Mouse (Mus musculus) liver, embryonic 13.5 days (tissue): ENCODE measurements at regions not wholly inside any gene's neighbourhood (a gene's known extent, or its start where the extent isn't known, plus 50 kb on each side); places are given as distances from the start of the nearest gene placed in this dataset.

ENCODE experiments used
- ATAC-seq: fragments of 200-750 bp; cut with Nextera tagmentation; 2 replicates; pipeline ENCODE4 v1.8.0; 2017; ENCODE audit warnings: low read depth, mild to moderate bottlenecking, moderate number of reproducible peaks, moderate library complexity
- DNase-seq: peaks from one replicate; pipeline ENCODE4 v3.0.0; 2022
- H3K27ac ChIP-seq: fragments of 300-500 bp; sonication (generic); 2 replicates; pipeline ENCODE4 v1.5.1; 2015; ENCODE audit warnings: moderate library complexity, mild to moderate bottlenecking, inconsistent platforms
- H3K27me3 ChIP-seq: fragments of 300-500 bp; sonication (generic); 2 replicates; pipeline ENCODE4 v1.6.1; 2015; ENCODE audit warnings: mild to moderate bottlenecking, inconsistent platforms
- H3K36me3 ChIP-seq: fragments of 300-500 bp; sonication (generic); 2 replicates; pipeline ENCODE4 v1.6.1; 2015; ENCODE audit warnings: mild to moderate bottlenecking, inconsistent platforms
- H3K4me1 ChIP-seq: fragments of 300-500 bp; sonication (generic); replicated peaks from 2 replicates; pipeline ENCODE4 v1.6.1; 2015; ENCODE audit warnings: inconsistent platforms
- H3K4me2 ChIP-seq: fragments of 300-500 bp; sonication (generic); 2 replicates; pipeline ENCODE4 v1.6.1; 2015; ENCODE audit warnings: inconsistent platforms, mild to moderate bottlenecking, moderate library complexity
- H3K4me3 ChIP-seq: fragments of 300-500 bp; sonication (generic); replicated peaks from 2 replicates; pipeline ENCODE4 v1.5.1; 2015; ENCODE audit warnings: mild to moderate bottlenecking, inconsistent platforms
- H3K9ac ChIP-seq: fragments of 300-500 bp; sonication (generic); 2 replicates; pipeline ENCODE4 v1.6.1; 2015; ENCODE audit warnings: mild to moderate bottlenecking, inconsistent platforms
- H3K9me3 ChIP-seq: fragments of 300-500 bp; sonication (generic); replicated peaks from 2 replicates; pipeline ENCODE4 v1.6.1; 2016; ENCODE audit warnings: inconsistent platforms
- WGBS: fragments of 180-500 bp; shearing (Covaris S2); methylation state at CpG from one replicate; pipeline ENCODE4 v1.1.7; 2015; ENCODE audit not compliant: insufficient replicate concordance; 5-methylcytosine and 5-hydroxymethylcytosine counted together

- no peaks in the 10 kb centered on the region for H3K9me3 ChIP-seq
- no peaks in the 10 kb centered on the region for H3K4me1 ChIP-seq
- no peak overlapping the region for H3K4me3 ChIP-seq
- no peaks in the 10 kb centered on the region for H3K27me3 ChIP-seq
- H3K4me2 ChIP-seq: no peak overlapping the region
- no peaks in the 10 kb centered on the region for H3K36me3 ChIP-seq
- ATAC-seq (no peak), DNase-seq (no peak)
- WGBS: 55% methylated on average over 8 of the region's 8 CpGs
- H3K27ac ChIP-seq: no peak overlapping the region
- H3K9ac ChIP-seq: no peak overlapping the region
Observed at GRCm38 (mm10) chr9:30234501-30235163, 192.3 kb upstream of the Snx19 start.

- 65% methylated on average over 3 of the region's 3 CpGs for WGBS
- ATAC-seq: no peak
- Histone ChIP-seq H3K27me3 (no peaks in the 10 kb centered on the region), H3K4me2 (no peak overlapping the region), H3K9me3 (no peaks in the 10 kb centered on the region), H3K4me1 (no peaks in the 10 kb centered on the region), H3K36me3 (no peaks in the 10 kb centered on the region), H3K27ac (no peak overlapping the region), H3K9ac (no peak overlapping the region), H3K4me3 (no peak overlapping the region)
- no peak for DNase-seq
Observed at GRCm38 (mm10) chr9:30235791-30236190, 191.1 kb upstream of the Snx19 start.

GRCm38 (mm10) chr9:30242107-30242506 is 184.8 kb upstream of the Snx19 start:
- WGBS: 53% methylated on average over 5 of the region's 5 CpGs
- ATAC-seq: no peak
- H3K9ac ChIP-seq: no peak overlapping the region
- no peaks in the 10 kb centered on the region for H3K36me3 ChIP-seq
- no peak overlapping the region for H3K4me2 ChIP-seq
- no peak overlapping the region for H3K4me3 ChIP-seq
- H3K27me3 ChIP-seq: no peaks in the 10 kb centered on the region
- H3K4me1 ChIP-seq: no peaks in the 10 kb centered on the region
- no peak for DNase-seq
- no peak overlapping the region for H3K27ac ChIP-seq
- no peaks in the 10 kb centered on the region for H3K9me3 ChIP-seq

GRCm38 (mm10) chr9:30264533-30265168 is 162.3 kb upstream of the Snx19 start:
- WGBS: 43% methylated on average over 11 of the region's 11 CpGs
- Histone ChIP-seq H3K36me3 (no peaks in the 10 kb centered on the region), H3K4me1 (no peaks in the 10 kb centered on the region), H3K27me3 (no peaks in the 10 kb centered on the region), H3K9ac (no peak overlapping the region), H3K4me3 (no peak overlapping the region), H3K9me3 (no peaks in the 10 kb centered on the region), H3K27ac (no peak overlapping the region), H3K4me2 (no peak overlapping the region)
- ATAC-seq (no peak), DNase-seq (peak; percentile 1)

DNA sequence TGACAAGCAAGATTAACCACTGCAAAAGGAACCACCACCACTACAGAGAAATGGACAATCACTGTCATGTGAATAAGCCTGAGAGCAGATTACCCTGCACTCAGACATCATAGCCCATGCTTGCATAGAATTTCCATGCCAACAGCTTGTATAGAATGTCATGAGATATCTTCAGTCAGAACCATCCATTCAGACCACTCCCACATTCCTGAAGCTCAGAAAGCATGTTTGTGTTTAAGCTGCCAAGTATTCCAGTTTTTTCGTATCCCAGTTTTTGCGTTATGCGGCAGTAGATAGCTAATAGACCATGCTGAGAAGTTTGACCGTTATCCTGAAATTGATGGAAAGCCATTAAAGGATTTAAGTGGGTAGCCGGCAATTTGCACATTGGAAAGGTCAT is 155.8 kb upstream of the Snx19 start:
- no peaks in the 10 kb centered on the region for H3K36me3 ChIP-seq
- no peak overlapping the region for H3K27ac ChIP-seq
- 77% methylated on average over 5 of the region's 5 CpGs for WGBS
- H3K4me1 ChIP-seq: no peaks in the 10 kb centered on the region
- H3K4me3 ChIP-seq: no peak overlapping the region
- ATAC-seq: no peak
- no peaks in the 10 kb centered on the region for H3K27me3 ChIP-seq
- H3K9ac ChIP-seq: no peak overlapping the region
- no peak for DNase-seq
- no peaks in the 10 kb centered on the region for H3K9me3 ChIP-seq
- no peak overlapping the region for H3K4me2 ChIP-seq

GRCm38 (mm10) chr9:30273836-30274235 is 153.1 kb upstream of the Snx19 start:
- Histone ChIP-seq H3K27ac (no peak overlapping the region), H3K4me1 (no peaks in the 10 kb centered on the region), H3K4me2 (no peak overlapping the region), H3K9ac (no peak overlapping the region), H3K36me3 (no peaks in the 10 kb centered on the region), H3K4me3 (no peak overlapping the region), H3K9me3 (no peaks in the 10 kb centered on the region), H3K27me3 (no peaks in the 10 kb centered on the region)
- WGBS: 53% methylated on average over 4 of the region's 4 CpGs
- DNase-seq: no peak
- no peak for ATAC-seq

GRCm38 (mm10) chr9:30278231-30278630 is 148.7 kb upstream of the Snx19 start:
- ATAC-seq (no peak), DNase-seq (no peak)
- H3K27ac ChIP-seq: no peak overlapping the region
- H3K9ac ChIP-seq: no peak overlapping the region
- no peaks in the 10 kb centered on the region for H3K36me3 ChIP-seq
- H3K27me3 ChIP-seq: no peaks in the 10 kb centered on the region
- H3K4me2 ChIP-seq: no peak overlapping the region
- WGBS: 37% methylated on average over 1 of the region's 1 CpGs
- no peaks in the 10 kb centered on the region for H3K9me3 ChIP-seq
- no peak overlapping the region for H3K4me3 ChIP-seq
- no peaks in the 10 kb centered on the region for H3K4me1 ChIP-seq

- Histone ChIP-seq H3K9me3 (no peaks in the 10 kb centered on the region), H3K27me3 (no peaks in the 10 kb centered on the region), H3K27ac (no peak overlapping the region), H3K4me2 (no peak overlapping the region), H3K36me3 (no peaks in the 10 kb centered on the region), H3K4me1 (no peaks in the 10 kb centered on the region), H3K9ac (no peak overlapping the region), H3K4me3 (no peak overlapping the region)
- WGBS: 80% methylated on average over 12 of the region's 12 CpGs
- no peak for ATAC-seq
- no peak for DNase-seq
Observed at GRCm38 (mm10) chr9:30283080-30283770, 143.7 kb upstream of the Snx19 start.

- no peak overlapping the region for H3K27ac ChIP-seq
- no peaks in the 10 kb centered on the region for H3K27me3 ChIP-seq
- no peaks in the 10 kb centered on the region for H3K4me1 ChIP-seq
- ATAC-seq (no peak), DNase-seq (no peak)
- no peak overlapping the region for H3K4me2 ChIP-seq
- no peak overlapping the region for H3K9ac ChIP-seq
- H3K9me3 ChIP-seq: no peaks in the 10 kb centered on the region
- no peaks in the 10 kb centered on the region for H3K36me3 ChIP-seq
- no peak overlapping the region for H3K4me3 ChIP-seq
- 62% methylated on average over 4 of the region's 4 CpGs for WGBS
Observed at GRCm38 (mm10) chr9:30283771-30284148, 143.1 kb upstream of the Snx19 start.

DNA sequence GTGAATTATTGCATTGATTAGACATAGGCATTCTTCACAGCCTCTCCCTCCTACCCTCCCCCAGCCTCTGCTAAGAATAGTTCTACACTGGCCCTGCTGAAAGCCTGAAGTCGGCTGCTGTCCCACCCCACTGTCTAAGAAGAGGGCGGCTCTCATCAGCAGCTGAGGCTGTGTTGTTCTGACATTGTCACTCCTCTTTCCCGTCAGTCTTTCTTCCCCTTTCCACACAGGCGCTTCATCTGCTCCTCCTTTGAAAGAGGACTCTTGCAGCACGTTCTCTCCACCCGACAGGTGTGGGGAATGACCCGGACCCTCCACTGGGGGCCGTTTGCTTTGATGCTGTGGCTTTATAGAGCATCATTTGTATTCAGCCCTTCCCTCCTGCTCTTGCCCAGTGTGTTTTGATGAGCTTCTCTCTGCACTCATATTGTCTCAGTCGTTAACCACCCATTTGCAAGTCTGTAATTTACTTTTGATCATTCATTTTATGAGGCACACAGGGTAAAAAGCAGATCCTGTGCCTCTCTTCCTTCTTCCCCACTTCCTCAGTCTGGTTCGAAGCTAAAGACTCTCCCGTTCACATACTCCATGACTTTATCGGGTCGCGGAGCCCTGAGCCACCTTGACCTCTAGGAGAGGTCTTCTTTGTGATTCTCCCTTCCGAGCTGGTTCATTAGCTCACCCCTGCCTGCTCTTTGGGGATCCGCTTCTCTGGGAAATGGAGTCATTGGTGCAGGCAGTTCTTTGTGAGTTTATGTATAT is 142.2 kb upstream of the Snx19 start:
- H3K4me1 ChIP-seq: no peaks in the 10 kb centered on the region
- H3K9ac ChIP-seq: no peak overlapping the region
- H3K36me3 ChIP-seq: no peaks in the 10 kb centered on the region
- WGBS: 34% methylated on average over 16 of the region's 16 CpGs
- no peaks in the 10 kb centered on the region for H3K27me3 ChIP-seq
- DNase-seq (no peak), ATAC-seq (no peak)
- no peaks in the 10 kb centered on the region for H3K9me3 ChIP-seq
- no peak overlapping the region for H3K4me3 ChIP-seq
- no peak overlapping the region for H3K27ac ChIP-seq
- no peak overlapping the region for H3K4me2 ChIP-seq

DNA sequence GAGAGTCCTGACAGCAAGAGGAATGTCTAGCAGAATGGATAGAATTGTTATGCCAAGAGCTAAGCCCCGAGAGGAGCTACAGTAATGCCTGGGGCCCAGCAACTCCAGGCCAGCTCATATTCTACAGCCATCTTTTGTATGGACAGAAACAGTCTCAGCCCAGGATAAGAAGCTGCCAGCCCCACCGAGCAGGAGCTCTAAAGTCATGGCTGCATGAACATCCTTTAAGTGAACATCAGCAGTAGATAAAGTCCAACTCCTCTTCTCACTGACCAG is 141.6 kb upstream of the Snx19 start:
- no peak for DNase-seq
- no peaks in the 10 kb centered on the region for H3K4me1 ChIP-seq
- no peak overlapping the region for H3K4me2 ChIP-seq
- no peak for ATAC-seq
- H3K27ac ChIP-seq: no peak overlapping the region
- H3K4me3 ChIP-seq: no peak overlapping the region
- H3K27me3 ChIP-seq: no peaks in the 10 kb centered on the region
- 51% methylated on average over 2 of the region's 2 CpGs for WGBS
- H3K36me3 ChIP-seq: no peaks in the 10 kb centered on the region
- no peak overlapping the region for H3K9ac ChIP-seq
- no peaks in the 10 kb centered on the region for H3K9me3 ChIP-seq
